Mouse (Mus musculus): Measurements from ENCODE around the gene Bicc1.

- TF ChIP-seq GATA1 (IDR thresholded peaks at IDR 0.05; ENCODE audit: borderline replicate concordance, low read length) (no peak), FLI1 (IDR thresholded peaks at IDR 0.05; ENCODE audit: low read length) (no peak)
Measured at GRCm38 (mm10) chr10:70921481-70921880, 238.0 kb downstream of the Bicc1 start.
